Mouse (Mus musculus) myocyte (in vitro differentiated cells): ENCODE results near the gene Tspyl2. TPM values are rescaled to one million over a fixed set of nuclear protein-coding genes. Genes with fewer than 3 reads are reported as not detected.

Source experiments
- H3K27me3 ChIP-seq: one replicate; pipeline ENCODE4 v1.6.1; 2011; ENCODE audit not compliant: control insufficient read depth, insufficient read depth, insufficient read length
- H3K36me3 ChIP-seq: one replicate; pipeline ENCODE4 v1.6.1; 2011; ENCODE audit not compliant: control insufficient read depth, insufficient read depth
- H3K4me2 ChIP-seq: one replicate; pipeline ENCODE4 v1.6.1; 2011; ENCODE audit warnings: low read depth, control low read depth
- H3K4me3 ChIP-seq: one replicate; pipeline ENCODE4 v1.5.1; 2011; ENCODE audit warnings: mild to moderate bottlenecking, control low read depth, moderate library complexity
- H3K79me2 ChIP-seq: one replicate; pipeline ENCODE4 v1.6.1; 2011; ENCODE audit not compliant: control insufficient read depth, insufficient read depth
- H3ac ChIP-seq: one replicate; pipeline ENCODE4 v1.6.1; 2011; ENCODE audit not compliant: control insufficient read depth, insufficient read length
- CEBPB ChIP-seq: IDR thresholded peaks from 2 replicates; pipeline ENCODE4 v1.6.1; 2011; ENCODE audit warnings: mild to moderate bottlenecking, moderate library complexity; ENCODE audit not compliant: poor library complexity, insufficient read depth, severe bottlenecking
- E2F4 ChIP-seq: IDR thresholded peaks from one replicate; pipeline ENCODE4 v1.6.1; 2011; ENCODE audit warnings: mild to moderate bottlenecking, control low read depth, moderate library complexity; ENCODE audit not compliant: insufficient read depth
- MAX ChIP-seq: IDR thresholded peaks from one replicate; pipeline ENCODE4 v1.6.1; 2011; ENCODE audit warnings: low read depth, mild to moderate bottlenecking, control low read depth
- MYOD1 ChIP-seq, 3 experiments: IDR thresholded peaks; one replicate each; pipeline ENCODE4 v1.6.1; 2011; ENCODE audit warnings: control low read depth in 2 of 3, low read depth in 2 of 3, mild to moderate bottlenecking in 2 of 3, moderate library complexity in 1 of 3; ENCODE audit not compliant: insufficient read length in 2 of 3, control insufficient read depth in 1 of 3
- MYOG ChIP-seq, 3 experiments: IDR thresholded peaks; one replicate each; pipeline ENCODE4 v1.6.1; 2011; ENCODE audit warnings: control low read depth in 2 of 3, low read depth in 2 of 3, mild to moderate bottlenecking in 2 of 3; ENCODE audit not compliant: insufficient read length in 2 of 3, control insufficient read depth in 1 of 3, insufficient read depth in 1 of 3
- POLR2A ChIP-seq: IDR thresholded peaks from one replicate; pipeline ENCODE4 v1.6.1; 2011; ENCODE audit warnings: low read depth, mild to moderate bottlenecking, control low read depth, moderate library complexity; ENCODE audit not compliant: insufficient read length
- POLR2AphosphoS2 ChIP-seq: IDR thresholded peaks from one replicate; pipeline ENCODE4 v1.6.1; 2011; ENCODE audit warnings: low read depth, control low read depth; ENCODE audit not compliant: insufficient read length
- REST ChIP-seq: IDR thresholded peaks from one replicate; pipeline ENCODE4 v1.6.1; 2011; ENCODE audit warnings: mild to moderate bottlenecking, control low read depth, moderate library complexity; ENCODE audit not compliant: insufficient read depth, insufficient read length
- SRF ChIP-seq: IDR thresholded peaks from one replicate; pipeline ENCODE4 v1.6.1; 2011; ENCODE audit warnings: low read depth; ENCODE audit not compliant: control insufficient read depth, insufficient read length
- TCF12 ChIP-seq: IDR thresholded peaks from one replicate; pipeline ENCODE4 v1.6.1; 2011; ENCODE audit warnings: mild to moderate bottlenecking, control low read depth; ENCODE audit not compliant: poor library complexity, insufficient read depth, severe bottlenecking
- TCF3 ChIP-seq: IDR thresholded peaks from one replicate; pipeline ENCODE4 v1.6.1; 2011; ENCODE audit warnings: low read depth, control low read depth; ENCODE audit not compliant: insufficient read length
- USF1 ChIP-seq: IDR thresholded peaks from one replicate; pipeline ENCODE4 v1.6.1; 2011; ENCODE audit warnings: low read depth, mild to moderate bottlenecking, control low read depth, moderate library complexity
- polyA plus RNA-seq: library from polyadenylated mRNA; unstranded; fragments of >200 nt; fragmentation: generic; extraction: Trizol; gene quantifications from one replicate; pipeline ENCODE4 v1.2.1, GENCODE M21; 2012; ENCODE audit warnings: missing spikeins

The Tspyl2 gene
- polyA plus RNA-seq, 1 experiment = 17.1 TPM

- no peak overlapping the region for H3ac ChIP-seq
- H3K79me2 ChIP-seq = no peaks in the 10 kb centered on the region
- H3K36me3 ChIP-seq = no peaks in the 10 kb centered on the region
- no peaks in the 10 kb centered on the region for H3K27me3 ChIP-seq
- TF ChIP-seq MYOD1 (IDR thresholded peaks at IDR 0.05; ENCODE audit: control insufficient read depth in 1 of 3, insufficient read length in 2 of 3, low read depth in 2 of 3) (no peak), USF1 (no peak), SRF (no peak), POLR2A (no peak), POLR2AphosphoS2 (no peak), TCF3 (no peak), REST (no peak), MAX (no peak), MYOG (IDR thresholded peaks at IDR 0.05; ENCODE audit: control insufficient read depth in 1 of 3, insufficient read depth in 1 of 3, insufficient read length in 2 of 3, low read depth in 2 of 3) (no peak), TCF12 (no peak), CEBPB (no peak), E2F4 (no peak)
- H3K4me3 ChIP-seq = no peak overlapping the region
- H3K4me2 ChIP-seq = no peak overlapping the region
Measured at GRCm38 (mm10) chrX:152347041-152347440, 4.8 kb upstream of the Tspyl2 start.

- no peak for TF ChIP-seq POLR2A
- TF ChIP-seq SRF = no peak
- no peak for TF ChIP-seq POLR2AphosphoS2
- TF ChIP-seq MYOG (IDR thresholded peaks at IDR 0.05; ENCODE audit: control insufficient read depth in 1 of 3, insufficient read depth in 1 of 3, insufficient read length in 2 of 3, low read depth in 2 of 3) = no peak
- TF ChIP-seq REST = no peak
- TF ChIP-seq USF1 = no peak
- TF ChIP-seq TCF12 = no peak
- TF ChIP-seq TCF3 = no peak
- TF ChIP-seq E2F4 = no peak
- no peak for TF ChIP-seq MYOD1 (IDR thresholded peaks at IDR 0.05; ENCODE audit: control insufficient read depth in 1 of 3, insufficient read length in 2 of 3, low read depth in 2 of 3)
- no peak for TF ChIP-seq MAX
- H3K79me2 ChIP-seq = peaks cover 3% of the 10 kb centered on the region
- H3K27me3 ChIP-seq = no peaks in the 10 kb centered on the region
- H3K4me2 ChIP-seq = no peak overlapping the region
- H3ac ChIP-seq = no peak overlapping the region
- no peak overlapping the region for H3K4me3 ChIP-seq
- no peaks in the 10 kb centered on the region for H3K36me3 ChIP-seq
Measured at GRCm38 (mm10) chrX:152346587-152346986, 4.4 kb upstream of the Tspyl2 start.

- Histone ChIP-seq H3K36me3 (peaks cover 6% of the 10 kb centered on the region), H3K79me2 (peaks cover 16% of the 10 kb centered on the region), H3K27me3 (no peaks in the 10 kb centered on the region), H3K4me2 (peak overlapping the region; percentile 71), H3ac (no peak overlapping the region), H3K4me3 (peak overlapping the region; percentile 45)
- no peak for TF ChIP-seq MYOG (IDR thresholded peaks at IDR 0.05; ENCODE audit: control insufficient read depth in 1 of 3, insufficient read depth in 1 of 3, insufficient read length in 2 of 3, low read depth in 2 of 3)
- no peak for TF ChIP-seq MAX
- TF ChIP-seq POLR2A = no peak
- no peak for TF ChIP-seq REST
- TF ChIP-seq MYOD1 (IDR thresholded peaks at IDR 0.05; ENCODE audit: control insufficient read depth in 1 of 3, insufficient read length in 2 of 3, low read depth in 2 of 3) = no peak
- no peak for TF ChIP-seq CEBPB
- TF ChIP-seq E2F4 = no peak
- TF ChIP-seq SRF = no peak
- TF ChIP-seq TCF12 = no peak
- TF ChIP-seq POLR2AphosphoS2 = no peak
- no peak for TF ChIP-seq USF1
- no peak for TF ChIP-seq TCF3
Measured at GRCm38 (mm10) chrX:152342903-152343302, 678 bp upstream of the Tspyl2 start.

- Histone ChIP-seq H3K4me3 (peak overlapping the region; percentile 45), H3K27me3 (no peaks in the 10 kb centered on the region), H3K36me3 (peaks cover 6% of the 10 kb centered on the region), H3K79me2 (peaks cover 16% of the 10 kb centered on the region), H3K4me2 (peak overlapping the region; percentile 75), H3ac (peak overlapping the region; percentile 38)
- TF ChIP-seq POLR2AphosphoS2 (no peak), USF1 (no peak), E2F4 (no peak), POLR2A (no peak), REST (no peak), MAX (no peak), TCF3 (no peak), TCF12 (no peak), CEBPB (no peak)
Measured at GRCm38 (mm10) chrX:152341496-152341895, 729 bp downstream of the Tspyl2 start.
